Mouse (Mus musculus) embryonic facial prominence, embryonic 14.5 days (tissue): ENCODE measurements around the gene Dus3l. TPM values are rescaled to one million over a fixed set of nuclear protein-coding genes. Genes with fewer than 3 reads are reported as not detected.
A peak's percentile ranks its signal among the peaks of the same experiment; 100 is the strongest.

Experiments
- ATAC-seq: fragments of 200-750 bp; cut with Nextera tagmentation; 2 replicates; pipeline ENCODE4 v1.8.0; 2017; ENCODE audit warnings: low read depth, moderate number of reproducible peaks, moderate TSS enrichment
- DNase-seq: peaks from one replicate; pipeline ENCODE4 v3.0.0-alpha.2; 2015; ENCODE audit warnings: low spot score
- H3K27ac ChIP-seq: fragments of 300-500 bp; sonication (generic); replicated peaks from 2 replicates; pipeline ENCODE4 v1.5.1; 2014; ENCODE audit warnings: low read depth, mild to moderate bottlenecking, low read length, moderate library complexity
- H3K27me3 ChIP-seq: fragments of 300-500 bp; sonication (generic); replicated peaks from 2 replicates; pipeline ENCODE4 v1.6.1; 2014; ENCODE audit warnings: low read length; ENCODE audit not compliant: control insufficient read depth, insufficient read depth
- H3K36me3 ChIP-seq: fragments of 300-500 bp; sonication (generic); 2 replicates; pipeline ENCODE4 v1.6.1; 2014; ENCODE audit warnings: low read length, mixed read lengths; ENCODE audit not compliant: control insufficient read depth, insufficient read depth
- H3K4me1 ChIP-seq: fragments of 300-500 bp; sonication (generic); 2 replicates; pipeline ENCODE4 v1.6.1; 2014; ENCODE audit warnings: antibody characterized with exemption, low read length; ENCODE audit not compliant: control insufficient read depth, insufficient read depth
- H3K4me2 ChIP-seq: fragments of 300-500 bp; sonication (generic); 2 replicates; pipeline ENCODE4 v1.6.1; 2014; ENCODE audit warnings: low read depth, mild to moderate bottlenecking, low read length, moderate library complexity, mixed read lengths
- H3K4me3 ChIP-seq: fragments of 300-500 bp; sonication (generic); 2 replicates; pipeline ENCODE4 v1.5.1; 2014; ENCODE audit warnings: low read depth, mild to moderate bottlenecking, low read length
- H3K9ac ChIP-seq: fragments of 300-500 bp; sonication (generic); 2 replicates; pipeline ENCODE4 v1.6.1; 2014; ENCODE audit warnings: low read depth, mild to moderate bottlenecking, low read length, moderate library complexity, mixed read lengths
- H3K9me3 ChIP-seq: fragments of 300-500 bp; sonication (generic); 2 replicates; pipeline ENCODE4 v1.6.1; 2016; ENCODE audit warnings: low read length; ENCODE audit not compliant: control insufficient read depth
- WGBS: fragments of 180-500 bp; shearing (Covaris S2); extraction: QIAGEN DNeasy Blood & Tissue Kit; methylation state at CpG from one replicate; pipeline ENCODE4 v1.1.7; 2014; 5-methylcytosine and 5-hydroxymethylcytosine counted together
- polyA plus RNA-seq: library from polyadenylated mRNA; unstranded; fragments of >200 nt; fragmentation: Nextera tagmentation; extraction: Ambion mirVana; gene quantifications from 2 replicates; pipeline ENCODE4 v1.2.1, GENCODE M21; 2014

Gene Dus3l
- polyA plus RNA-seq, 1 experiment from 2014 or later: 33.3 TPM

GRCm38 (mm10) chr17:56799276-56799675 lies 34.7 kb downstream of the Dus3l start:
- H3K36me3 ChIP-seq: no peaks in the 10 kb centered on the region
- no peak overlapping the region for H3K9ac ChIP-seq
- H3K4me2 ChIP-seq: no peak overlapping the region
- no peak overlapping the region for H3K4me3 ChIP-seq
- H3K27me3 ChIP-seq: no peaks in the 10 kb centered on the region
- ATAC-seq (no peak), DNase-seq (no peak)
- WGBS: 75% methylated on average over 3 of the region's 3 CpGs
- H3K4me1 ChIP-seq: no peaks in the 10 kb centered on the region
- no peak overlapping the region for H3K27ac ChIP-seq
- no peaks in the 10 kb centered on the region for H3K9me3 ChIP-seq

GRCm38 (mm10) chr17:56802065-56802464 lies 37.5 kb downstream of the Dus3l start:
- 62% methylated on average over 8 of the region's 8 CpGs for WGBS
- ATAC-seq (no peak), DNase-seq (no peak)
- no peak overlapping the region for H3K4me2 ChIP-seq
- H3K27ac ChIP-seq: no peak overlapping the region
- H3K4me3 ChIP-seq: no peak overlapping the region
- H3K9me3 ChIP-seq: no peaks in the 10 kb centered on the region
- H3K9ac ChIP-seq: no peak overlapping the region
- no peaks in the 10 kb centered on the region for H3K4me1 ChIP-seq
- no peaks in the 10 kb centered on the region for H3K27me3 ChIP-seq
- H3K36me3 ChIP-seq: no peaks in the 10 kb centered on the region

- Histone ChIP-seq H3K9ac (no peak overlapping the region), H3K27me3 (no peaks in the 10 kb centered on the region), H3K27ac (no peak overlapping the region), H3K4me3 (no peak overlapping the region), H3K4me1 (peaks cover 2% of the 10 kb centered on the region; the same call in 1 of the 2 replicates), H3K4me2 (no peak overlapping the region), H3K36me3 (no peaks in the 10 kb centered on the region), H3K9me3 (no peaks in the 10 kb centered on the region)
- DNase-seq (no peak), ATAC-seq (no peak)
- 71% methylated on average over 5 of the region's 5 CpGs for WGBS
Measured at GRCm38 (mm10) chr17:56804952-56805351, 40.4 kb downstream of the Dus3l start.

- H3K9me3 ChIP-seq: no peaks in the 10 kb centered on the region
- H3K4me1 ChIP-seq: peaks cover 9% of the 10 kb centered on the region; the same call in 1 of the 2 replicates
- no peak overlapping the region for H3K4me2 ChIP-seq
- H3K36me3 ChIP-seq: no peaks in the 10 kb centered on the region
- H3K27me3 ChIP-seq: no peaks in the 10 kb centered on the region
- ATAC-seq: no peak
- H3K9ac ChIP-seq: no peak overlapping the region
- H3K4me3 ChIP-seq: no peak overlapping the region
- H3K27ac ChIP-seq: no peak overlapping the region
- no peak for DNase-seq
- WGBS: 75% methylated on average over 1 of the region's 1 CpGs
Measured at GRCm38 (mm10) chr17:56805784-56806183, 41.2 kb downstream of the Dus3l start.

GRCm38 (mm10) chr17:56808518-56808917 lies 44.0 kb downstream of the Dus3l start:
- Histone ChIP-seq H3K36me3 (no peaks in the 10 kb centered on the region), H3K27ac (no peak overlapping the region), H3K4me1 (peaks cover 9% of the 10 kb centered on the region; the same call in 1 of the 2 replicates), H3K9ac (no peak overlapping the region), H3K27me3 (no peaks in the 10 kb centered on the region), H3K4me3 (no peak overlapping the region), H3K4me2 (no peak overlapping the region), H3K9me3 (no peaks in the 10 kb centered on the region)
- DNase-seq (peak; percentile 80), ATAC-seq (peak; percentile 90)
- 9% methylated on average over 9 of the region's 9 CpGs for WGBS

- peak; percentile 93 for DNase-seq
- H3K27me3 ChIP-seq: no peaks in the 10 kb centered on the region
- WGBS: 14% methylated on average over 1 of the region's 3 CpGs
- H3K9me3 ChIP-seq: no peaks in the 10 kb centered on the region
- no peak overlapping the region for H3K4me2 ChIP-seq
- H3K4me3 ChIP-seq: no peak overlapping the region
- H3K27ac ChIP-seq: no peak overlapping the region
- ATAC-seq: peak; percentile 73
- H3K36me3 ChIP-seq: no peaks in the 10 kb centered on the region
- no peak overlapping the region for H3K9ac ChIP-seq
- H3K4me1 ChIP-seq: peaks cover 9% of the 10 kb centered on the region; the same call in 1 of the 2 replicates
Measured at GRCm38 (mm10) chr17:56810245-56810644, 45.7 kb downstream of the Dus3l start.

- WGBS: 15% methylated on average over 24 of the region's 24 CpGs
- H3K9ac ChIP-seq: no peak overlapping the region
- ATAC-seq: peak; percentile 71; the same call in 1 of the 2 replicates
- no peak overlapping the region for H3K4me2 ChIP-seq
- no peaks in the 10 kb centered on the region for H3K9me3 ChIP-seq
- no peaks in the 10 kb centered on the region for H3K36me3 ChIP-seq
- H3K27me3 ChIP-seq: no peaks in the 10 kb centered on the region
- peaks cover 9% of the 10 kb centered on the region; the same call in 1 of the 2 replicates for H3K4me1 ChIP-seq
- H3K4me3 ChIP-seq: no peak overlapping the region
- H3K27ac ChIP-seq: no peak overlapping the region; the same call in 1 of the 2 replicates
- peak; percentile 92 for DNase-seq
Measured at GRCm38 (mm10) chr17:56814316-56815056, 49.9 kb downstream of the Dus3l start.

GRCm38 (mm10) chr17:56815057-56815345 lies 50.4 kb downstream of the Dus3l start:
- no peak for DNase-seq
- ATAC-seq: no peak
- H3K4me1 ChIP-seq: peaks cover 7% of the 10 kb centered on the region; the same call in 1 of the 2 replicates
- no peaks in the 10 kb centered on the region for H3K27me3 ChIP-seq
- no peaks in the 10 kb centered on the region for H3K9me3 ChIP-seq
- H3K27ac ChIP-seq: no peak overlapping the region; the same call in 1 of the 2 replicates
- no peak overlapping the region for H3K4me2 ChIP-seq
- 82% methylated on average over 3 of the region's 3 CpGs for WGBS
- no peaks in the 10 kb centered on the region for H3K36me3 ChIP-seq
- no peak overlapping the region for H3K9ac ChIP-seq
- H3K4me3 ChIP-seq: no peak overlapping the region

GRCm38 (mm10) chr17:56818067-56818636 lies 53.6 kb downstream of the Dus3l start:
- Histone ChIP-seq H3K4me3 (no peak overlapping the region), H3K36me3 (no peaks in the 10 kb centered on the region), H3K27me3 (no peaks in the 10 kb centered on the region), H3K4me1 (no peaks in the 10 kb centered on the region), H3K9me3 (no peaks in the 10 kb centered on the region), H3K4me2 (no peak overlapping the region), H3K27ac (no peak overlapping the region), H3K9ac (no peak overlapping the region)
- WGBS: 30% methylated on average over 11 of the region's 11 CpGs
- peak; percentile 27 for DNase-seq
- ATAC-seq: no peak
